In genomic region chr2:179664171-179664608, GRCm38 (mm10) we compare ENCODE assay signal across 13 mouse cellular contexts.
DNase-seq lines count a peak whose midpoint lies in the region; ATAC-seq and TF ChIP-seq lines count a peak whose summit lies in the region.
"Had no signal": no experiment of that assay in that cellular context is flagged by ENCODE, and none has a peak within 500 bp of the region (broad histone marks: within the 10 kb centered on the region; RNA-seq: fewer than 3 reads in every experiment).

No protein-coding gene starts in this region.

- H3K27ac ChIP-seq in hindbrain, embryonic 14.5 days, result no peak overlapping the region
- H3K27ac ChIP-seq in hindbrain, embryonic 11.5 days (ENCODE audit: low read depth, low read length), result no peak overlapping the region
- no peak overlapping the region for H3K27ac ChIP-seq in lung, postnatal 0 days (ENCODE audit: low read length)
- H3K27ac ChIP-seq in neural tube, embryonic 13.5 days (replicated peaks), result no peak overlapping the region
- H3K27ac ChIP-seq: embryonic facial prominence, embryonic 15.5 days; heart, embryonic 13.5 days; limb, embryonic 13.5 days had no signal

- H3K9ac ChIP-seq in hindbrain, embryonic 14.5 days, result no peak overlapping the region
- H3K9ac ChIP-seq in hindbrain, embryonic 11.5 days (ENCODE audit: low read depth, low read length), result no peak overlapping the region
- H3K9ac ChIP-seq in lung, postnatal 0 days (replicated peaks; ENCODE audit: low read depth), result no peak overlapping the region
- peak overlapping the region; percentile 12; the same call in 1 of the 2 replicates for H3K9ac ChIP-seq in neural tube, embryonic 13.5 days
- H3K9ac ChIP-seq: embryonic facial prominence, embryonic 15.5 days; heart, embryonic 13.5 days; limb, embryonic 13.5 days had no signal

- WGBS in hindbrain, embryonic 14.5 days, result 67% methylated on average over 13 of the region's 13 CpGs
- WGBS in hindbrain, embryonic 11.5 days, result 81% methylated on average over 13 of the region's 13 CpGs
- WGBS in lung, postnatal 0 days, result 79% methylated on average over 13 of the region's 13 CpGs
- WGBS in neural tube, embryonic 13.5 days, result 67% methylated on average over 13 of the region's 13 CpGs

- no peaks in the 10 kb centered on the region for H3K36me3 ChIP-seq in hindbrain, embryonic 14.5 days (replicated peaks; ENCODE audit: control insufficient read depth, insufficient read depth)
- H3K36me3 ChIP-seq in hindbrain, embryonic 11.5 days (ENCODE audit: control insufficient read depth, insufficient read depth, low read length), result no peaks in the 10 kb centered on the region
- H3K36me3 ChIP-seq in lung, postnatal 0 days (ENCODE audit: insufficient read depth, low read length), result no peaks in the 10 kb centered on the region
- no peaks in the 10 kb centered on the region for H3K36me3 ChIP-seq in neural tube, embryonic 13.5 days
- H3K36me3 ChIP-seq: embryonic facial prominence, embryonic 15.5 days; heart, embryonic 13.5 days; limb, embryonic 13.5 days had no signal

- no peak for TF ChIP-seq CTCF in lung, postnatal 0 days (IDR thresholded peaks at IDR 0.05)

- DNase-seq in hindbrain, embryonic 14.5 days (ENCODE audit: low spot score), result no peak
- DNase-seq in hindbrain, embryonic 11.5 days (ENCODE audit: low spot score), result no peak
- DNase-seq in lung, postnatal 0 days (ENCODE audit: low spot score), result no peak
- DNase-seq in lung, postnatal 14 days, result no peak
- DNase-seq in brain, embryonic 18.5 days (ENCODE audit: low read depth, low spot score), result peak; percentile 24
- DNase-seq in cerebellum, adult 18-20 months, result no peak
- DNase-seq in heart, postnatal 4 days, result no peak
- DNase-seq: adrenal gland, postnatal 25 days; right cerebral cortex, postnatal 25 days had no signal

- ATAC-seq in hindbrain, embryonic 14.5 days (ENCODE audit: low FRiP score), result peak; percentile 54; the same call in 1 of the 2 replicates
- ATAC-seq in hindbrain, embryonic 11.5 days (ENCODE audit: low FRiP score), result no peak
- peak; percentile 61 for ATAC-seq in lung, postnatal 0 days
- ATAC-seq in neural tube, embryonic 13.5 days (ENCODE audit: low read depth), result peak; percentile 78

- H3K4me1 ChIP-seq in hindbrain, embryonic 14.5 days (replicated peaks; ENCODE audit: control insufficient read depth, insufficient read depth, low read length), result peaks cover 37% of the 10 kb centered on the region
- H3K4me1 ChIP-seq in hindbrain, embryonic 11.5 days (replicated peaks; ENCODE audit: control insufficient read depth, insufficient read depth, low read length), result peaks cover 2% of the 10 kb centered on the region; the same call in 1 of the 2 replicates
- H3K4me1 ChIP-seq in lung, postnatal 0 days (ENCODE audit: insufficient read depth, low read depth, low read length), result no peaks in the 10 kb centered on the region
- peaks cover 52% of the 10 kb centered on the region for H3K4me1 ChIP-seq in neural tube, embryonic 13.5 days (replicated peaks)

- H3K4me2 ChIP-seq in hindbrain, embryonic 14.5 days (replicated peaks), result no peak overlapping the region
- no peak overlapping the region for H3K4me2 ChIP-seq in hindbrain, embryonic 11.5 days (replicated peaks; ENCODE audit: low read depth, low read length)
- no peak overlapping the region for H3K4me2 ChIP-seq in lung, postnatal 0 days (replicated peaks; ENCODE audit: low read depth, low read length)
- no peak overlapping the region for H3K4me2 ChIP-seq in neural tube, embryonic 13.5 days
- H3K4me2 ChIP-seq: embryonic facial prominence, embryonic 15.5 days; heart, embryonic 13.5 days; limb, embryonic 13.5 days had no signal

- peaks cover 29% of the 10 kb centered on the region for H3K27me3 ChIP-seq in hindbrain, embryonic 14.5 days (ENCODE audit: control insufficient read depth, insufficient read depth, low read length)
- H3K27me3 ChIP-seq in hindbrain, embryonic 11.5 days (ENCODE audit: control insufficient read depth, insufficient read depth, low read length), result peaks cover 29% of the 10 kb centered on the region
- H3K27me3 ChIP-seq in lung, postnatal 0 days (replicated peaks; ENCODE audit: insufficient read depth, low read length), result 0 out of 2 replicates have a peak, but pooled peaks cover 3% of the 10 kb centered on the region
- H3K27me3 ChIP-seq in neural tube, embryonic 13.5 days, result peaks cover 67% of the 10 kb centered on the region

- no peak for TF ChIP-seq EP300 in lung, postnatal 0 days (IDR thresholded peaks at IDR 0.05)

- no peak overlapping the region for H3K4me3 ChIP-seq in hindbrain, embryonic 14.5 days (replicated peaks; ENCODE audit: low read length)
- H3K4me3 ChIP-seq in hindbrain, embryonic 11.5 days (ENCODE audit: low read depth, low read length), result no peak overlapping the region
- no peak overlapping the region for H3K4me3 ChIP-seq in lung, postnatal 0 days (ENCODE audit: low read depth, low read length)
- H3K4me3 ChIP-seq in neural tube, embryonic 13.5 days, result no peak overlapping the region
- H3K4me3 ChIP-seq: embryonic facial prominence, embryonic 15.5 days; heart, embryonic 13.5 days; limb, embryonic 13.5 days had no signal

- no peaks in the 10 kb centered on the region for H3K9me3 ChIP-seq in hindbrain, embryonic 14.5 days (ENCODE audit: control insufficient read depth, low read length)
- no peaks in the 10 kb centered on the region for H3K9me3 ChIP-seq in hindbrain, embryonic 11.5 days (ENCODE audit: control insufficient read depth, low read length)
- H3K9me3 ChIP-seq in lung, postnatal 0 days (ENCODE audit: low read length), result no peaks in the 10 kb centered on the region
- H3K9me3 ChIP-seq in neural tube, embryonic 13.5 days, result no peaks in the 10 kb centered on the region
- H3K9me3 ChIP-seq: embryonic facial prominence, embryonic 15.5 days; heart, embryonic 13.5 days; limb, embryonic 13.5 days had no signal
